Mouse (Mus musculus): Measurements from ENCODE around the gene Tspear.

DNA sequence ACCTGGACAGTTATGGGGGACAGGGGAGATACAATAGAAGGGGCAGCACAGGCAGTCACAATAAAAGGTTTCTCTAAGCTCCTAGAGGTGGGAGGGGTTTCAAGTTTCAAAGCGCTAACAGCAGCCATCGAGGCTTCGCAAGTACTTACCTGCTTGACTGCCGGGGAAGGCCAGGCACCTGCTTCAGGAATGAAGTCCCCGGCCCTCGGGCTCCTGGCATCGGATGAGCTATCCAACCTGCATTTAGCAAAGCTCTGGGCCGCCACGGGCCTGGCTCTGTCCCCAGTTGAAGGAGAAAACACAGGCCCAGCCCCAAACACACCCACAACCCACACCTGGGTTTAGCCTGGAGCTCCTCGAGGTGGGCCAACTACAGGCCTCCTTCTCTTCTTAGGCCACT, 652 bp downstream of the Tspear start:
- TF ChIP-seq POLR2A (IDR thresholded peaks at IDR 0.05; ENCODE audit: insufficient read length, low read depth), result no peak
- TF ChIP-seq POLR2AphosphoS2 (IDR thresholded peaks at IDR 0.05; ENCODE audit: insufficient read length, low read depth), result no peak
- no peak for TF ChIP-seq TCF12 (IDR thresholded peaks at IDR 0.05; ENCODE audit: insufficient read depth, poor library complexity, severe bottlenecking)
- TF ChIP-seq MAX (IDR thresholded peaks at IDR 0.05; ENCODE audit: low read depth), result no peak
- no peak for TF ChIP-seq USF1 (IDR thresholded peaks at IDR 0.05; ENCODE audit: low read depth)
- TF ChIP-seq SRF (IDR thresholded peaks at IDR 0.05; ENCODE audit: control insufficient read depth, insufficient read length, low read depth), result no peak
- no peak for TF ChIP-seq MYOD1 (IDR thresholded peaks at IDR 0.05; ENCODE audit: control insufficient read depth in 1 of 3, insufficient read length in 2 of 3, low read depth in 2 of 3)
- no peak for TF ChIP-seq CEBPB (IDR thresholded peaks at IDR 0.05; ENCODE audit: insufficient read depth, poor library complexity, severe bottlenecking)
- TF ChIP-seq MYOG (IDR thresholded peaks at IDR 0.05; ENCODE audit: control insufficient read depth in 1 of 3, insufficient read depth in 1 of 3, insufficient read length in 2 of 3, low read depth in 2 of 3), result no peak
- no peak for TF ChIP-seq E2F4 (IDR thresholded peaks at IDR 0.05; ENCODE audit: insufficient read depth)
- no peak for TF ChIP-seq REST (IDR thresholded peaks at IDR 0.05; ENCODE audit: insufficient read depth, insufficient read length)

Measured in myocyte (in vitro differentiated cells).